Mouse (Mus musculus) heart, postnatal 4 days (tissue): ENCODE results near the gene Dab2ip. TPM values are rescaled to one million over a fixed set of nuclear protein-coding genes. Genes with fewer than 3 reads are reported as not detected.

Source experiments
- DNase-seq: peaks from one replicate; pipeline ENCODE4 v3.0.0; 2021
- total RNA-seq, 2 experiments: library from RNA; stranded (reverse); gene quantifications; 2 replicates each; pipeline ENCODE4 v1.2.3; 2021

Dab2ip gene
- total RNA-seq, 2 experiments from 2014 or later, result 54.6 to 55.2 TPM

GRCm38 (mm10) chr2:35559551-35559835, 1.4 kb downstream of the Dab2ip start:
- peak; percentile 57 for DNase-seq

DNA sequence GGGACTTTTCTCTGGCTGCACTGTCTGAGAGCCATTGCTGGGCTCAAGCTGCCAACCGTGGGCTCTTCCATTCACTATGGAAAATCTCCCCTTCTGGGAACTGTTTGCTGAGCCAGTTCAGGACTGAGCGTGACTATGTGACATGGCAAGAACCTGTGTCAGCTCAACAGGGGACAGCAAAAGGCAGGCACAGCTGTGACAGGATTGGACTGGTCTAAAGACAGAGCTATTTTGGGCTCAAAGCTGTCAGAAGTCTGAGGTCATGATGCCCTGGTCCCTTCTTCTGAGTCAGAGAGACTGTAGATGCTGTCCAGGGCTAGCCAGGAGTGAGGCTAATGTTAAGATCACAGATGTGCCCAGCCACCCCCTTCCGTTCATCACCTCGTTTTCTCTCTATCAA, 5.7 kb downstream of the Dab2ip start:
- DNase-seq, result peak; percentile 36

DNA sequence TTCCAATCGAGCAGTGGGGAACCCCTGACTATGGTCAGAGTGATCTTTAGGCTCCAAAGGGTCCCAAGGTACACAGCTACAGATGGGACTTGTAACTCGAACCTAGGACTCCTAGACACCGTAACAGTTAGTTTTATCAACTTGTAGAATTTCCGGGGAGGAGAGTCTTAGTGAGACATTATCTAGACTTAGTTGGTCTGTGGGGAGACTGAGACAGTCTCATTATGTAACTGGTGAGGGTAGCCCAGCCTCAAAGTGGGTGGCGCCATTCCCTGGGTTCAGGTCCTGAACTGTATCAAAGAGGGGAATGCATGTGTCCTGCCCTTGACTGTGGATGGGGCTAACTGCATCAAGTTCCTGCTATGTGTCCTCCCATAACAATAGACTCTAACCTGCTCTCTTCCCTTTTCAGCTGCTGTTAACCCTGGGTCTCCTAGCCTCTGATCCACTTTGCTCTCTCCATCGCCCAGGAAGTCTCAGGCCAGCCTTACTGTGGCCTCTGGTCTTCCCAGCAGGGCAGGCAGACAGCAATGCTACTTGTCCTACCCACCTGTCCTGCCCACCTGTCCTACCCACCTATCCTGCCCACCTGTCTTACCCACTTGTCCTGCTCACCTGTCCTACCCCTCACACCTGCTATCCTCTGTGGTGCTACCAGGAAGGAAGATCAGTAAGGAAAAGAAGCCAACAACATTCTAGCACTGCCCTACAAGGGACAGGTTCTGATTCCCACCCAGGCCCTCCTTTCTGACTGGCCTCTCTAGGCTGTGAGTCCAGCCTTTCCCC, 7.2 kb downstream of the Dab2ip start:
- DNase-seq, result no peak

- DNase-seq, result no peak
Measured at GRCm38 (mm10) chr2:35566957-35567693, 9.1 kb downstream of the Dab2ip start.

- no peak for DNase-seq
Measured at GRCm38 (mm10) chr2:35567694-35568149, 9.7 kb downstream of the Dab2ip start.

GRCm38 (mm10) chr2:35570743-35571142, 12.7 kb downstream of the Dab2ip start:
- no peak for DNase-seq

GRCm38 (mm10) chr2:35574643-35575042, 16.6 kb downstream of the Dab2ip start:
- DNase-seq, result no peak

DNA sequence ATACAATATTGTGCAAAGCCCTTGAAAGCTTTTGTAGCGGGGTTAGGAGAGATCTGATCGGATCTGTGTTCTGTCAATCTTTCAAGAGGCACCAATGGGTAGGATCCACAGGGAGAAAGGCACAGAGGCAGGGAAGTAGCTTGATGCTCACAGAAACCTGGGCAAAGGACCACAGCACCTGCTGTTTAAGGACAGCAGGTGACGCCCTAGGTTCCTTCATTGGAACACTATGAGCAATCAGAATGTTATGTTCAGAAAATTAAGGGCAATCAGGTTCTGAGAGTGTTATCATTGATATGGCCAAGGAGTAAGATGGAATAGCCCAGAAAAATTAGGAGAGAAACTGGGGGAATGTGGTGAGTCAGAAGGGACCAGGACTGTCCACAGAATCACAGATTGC, 18.6 kb downstream of the Dab2ip start:
- DNase-seq, result no peak

- DNase-seq, result no peak
Measured at GRCm38 (mm10) chr2:35580111-35580510, 22.0 kb downstream of the Dab2ip start.

DNA sequence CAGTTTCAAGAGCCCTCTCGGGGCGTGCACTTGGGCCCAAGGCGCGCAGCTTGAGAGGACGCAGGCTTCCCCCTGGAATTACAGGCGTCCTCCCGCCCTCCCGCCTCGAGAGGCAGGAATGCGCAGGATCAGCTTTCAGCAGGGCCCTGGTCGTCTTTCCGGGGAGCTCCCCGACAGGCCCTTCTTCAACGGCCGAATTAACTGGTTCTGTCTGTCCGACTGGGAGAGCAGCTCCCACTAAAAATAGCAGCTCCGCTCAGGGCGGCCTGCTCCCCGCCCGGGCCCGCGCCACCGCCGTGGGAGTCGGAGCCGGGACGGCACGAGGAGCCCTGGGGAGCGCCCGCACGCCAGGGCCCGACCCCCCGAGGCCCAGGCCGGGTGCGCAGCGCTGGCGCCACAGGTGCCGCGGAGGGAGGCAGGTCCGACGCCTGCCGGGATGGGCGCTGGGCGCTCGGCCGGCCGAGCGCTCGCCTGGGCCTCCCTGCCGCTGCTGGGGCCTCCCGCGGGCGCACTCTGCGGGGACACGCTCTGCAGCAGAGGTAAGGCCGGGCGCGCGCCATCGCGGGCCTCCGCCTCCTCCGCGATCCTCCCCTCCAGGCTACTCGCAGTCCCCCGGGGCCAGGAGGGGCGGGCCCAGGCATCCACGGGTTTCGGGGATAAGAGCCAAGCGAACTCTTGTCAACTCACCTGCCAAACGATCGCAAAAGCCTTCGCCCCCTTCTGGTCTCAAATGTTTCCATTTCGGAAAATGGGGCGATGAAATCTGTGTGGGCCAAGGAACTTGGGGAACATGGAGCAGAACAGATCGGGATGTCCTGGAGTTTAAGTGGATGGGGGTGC, 23.7 kb downstream of the Dab2ip start:
- DNase-seq, result peak; percentile 74

DNA sequence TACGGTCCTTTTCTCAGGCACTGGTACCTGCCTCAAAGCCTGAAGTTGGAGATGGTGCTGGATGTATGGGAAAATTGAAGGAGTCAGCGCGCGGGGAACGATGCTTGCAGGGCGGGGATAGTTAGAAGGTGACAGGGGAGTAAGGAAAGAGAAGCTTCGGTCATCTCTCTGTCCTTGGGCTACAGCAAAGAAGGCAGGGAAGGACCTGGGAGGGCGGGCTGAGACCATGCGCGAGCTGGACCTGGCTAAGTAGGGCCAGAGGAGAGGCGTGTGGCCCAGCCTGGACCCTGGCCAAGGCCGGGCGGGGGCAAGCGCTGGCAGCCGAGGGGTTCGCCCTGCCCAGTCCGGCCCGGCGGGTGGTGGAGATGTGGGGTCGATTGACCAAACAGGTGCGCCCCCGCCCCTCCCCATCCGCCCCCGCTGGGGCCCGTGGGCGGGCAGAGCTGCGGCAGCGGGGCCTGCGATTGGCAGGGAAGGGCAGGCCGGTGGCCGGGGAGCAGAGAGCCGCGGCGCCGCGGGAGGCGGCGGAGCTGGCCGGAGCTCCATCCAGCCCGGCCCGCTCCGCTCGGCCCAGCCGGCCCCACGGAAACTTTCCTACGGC, 24.4 kb downstream of the Dab2ip start:
- DNase-seq, result peak; percentile 78

- DNase-seq, result no peak
Measured at GRCm38 (mm10) chr2:35583406-35583805, 25.3 kb downstream of the Dab2ip start.

- no peak for DNase-seq
Measured at GRCm38 (mm10) chr2:35584011-35584410, 25.9 kb downstream of the Dab2ip start.

- peak; percentile 72 for DNase-seq
Measured at GRCm38 (mm10) chr2:35588368-35588767, 30.3 kb downstream of the Dab2ip start.

GRCm38 (mm10) chr2:35589385-35589784, 31.3 kb downstream of the Dab2ip start:
- DNase-seq, result no peak

DNA sequence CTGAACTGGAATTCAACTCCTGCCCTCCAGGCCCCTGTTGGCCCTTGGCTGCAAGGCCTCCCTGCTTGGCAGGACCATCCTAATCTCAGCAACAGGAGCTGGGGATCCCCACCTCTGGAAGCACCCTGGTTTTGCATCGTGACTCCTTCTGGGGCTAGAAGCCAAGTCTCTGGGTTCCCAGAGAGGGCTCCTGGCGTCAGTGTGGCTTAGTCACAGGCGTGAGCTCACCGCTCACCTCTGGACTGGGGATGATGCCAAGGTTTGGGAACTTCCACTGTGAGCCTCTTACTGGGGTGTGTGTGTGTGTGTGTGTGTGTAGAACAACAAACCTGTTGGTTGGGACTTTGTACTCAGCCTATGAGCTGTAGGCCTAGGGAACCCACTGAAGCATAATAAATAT, 31.7 kb downstream of the Dab2ip start:
- peak; percentile 81 for DNase-seq

- no peak for DNase-seq
Measured at GRCm38 (mm10) chr2:35591961-35592724, 34.1 kb downstream of the Dab2ip start.

GRCm38 (mm10) chr2:35592725-35593392, 34.8 kb downstream of the Dab2ip start:
- no peak for DNase-seq

- DNase-seq, result no peak
Measured at GRCm38 (mm10) chr2:35593889-35594288, 35.8 kb downstream of the Dab2ip start.

DNA sequence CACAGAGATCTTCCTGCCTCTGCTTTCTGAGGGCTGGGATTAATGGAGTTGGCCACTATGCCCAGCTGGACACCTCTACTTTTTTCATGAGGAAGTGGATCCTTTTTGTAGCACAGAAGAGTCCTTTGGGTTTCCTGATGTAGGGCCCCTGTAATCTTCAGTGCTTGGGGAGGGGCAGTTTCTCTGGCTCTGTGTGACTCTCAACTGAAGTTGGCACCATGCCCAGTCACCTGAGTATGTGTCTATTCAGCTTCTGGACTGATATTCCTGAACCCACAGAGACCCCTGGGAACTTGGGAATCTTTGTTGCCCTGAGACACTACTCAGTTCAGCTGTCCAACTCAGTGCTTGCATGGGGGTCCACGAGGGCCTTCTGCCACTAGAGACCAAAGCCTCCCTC, 37.0 kb downstream of the Dab2ip start:
- DNase-seq, result peak; percentile 51

- DNase-seq, result no peak
Measured at GRCm38 (mm10) chr2:35595718-35596117, 37.7 kb downstream of the Dab2ip start.
